Mouse (Mus musculus) heart, adult 11 months (tissue): ENCODE measurements at regions not wholly inside any gene's neighbourhood (a gene's known extent, or its start where the extent isn't known, plus 50 kb on each side); places are given as distances from the start of the nearest gene placed in this dataset.

Experiments used
- DNase-seq: peaks from one replicate; pipeline ENCODE4 v3.0.0; 2022

DNA sequence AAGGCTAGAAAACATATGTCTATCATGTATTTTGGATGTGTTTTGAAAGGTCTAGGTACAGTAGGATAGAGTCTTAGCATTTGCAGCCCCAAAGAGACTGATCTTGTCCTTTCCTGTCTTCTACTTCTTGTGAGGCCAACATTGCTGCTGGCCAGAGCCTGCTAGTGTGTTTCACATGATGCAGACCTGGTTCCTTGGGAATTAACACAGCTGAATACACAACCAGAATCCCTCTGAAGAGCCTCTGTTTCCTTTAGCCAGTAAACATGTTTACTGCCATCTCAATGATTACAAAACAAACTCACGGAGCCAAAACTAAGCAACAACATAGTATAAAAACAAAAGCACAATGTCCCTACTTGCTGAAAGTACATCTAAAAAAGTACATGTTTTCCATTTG lies 598.9 kb downstream of the 9430069I07Rik start:
- peak; percentile 78 for DNase-seq
